Mouse (Mus musculus) lung, postnatal 36 days (tissue): ENCODE data around the gene Zfp993.
"Not testable (repeated sequence)": the region's sequence is repeated elsewhere in the genome, so short reads cannot be mapped to it uniquely, and the experiment has no call there.

Experiments used
- DNase-seq: peaks from one replicate; pipeline ENCODE4 v3.0.0; 2022; ENCODE audit warnings: mixed read lengths

Gene Zfp993

GRCm38 (mm10) chr4:146610774-146611400, at the start of gene Zfp993:
TSS of gene Zfp993 (plus strand) at chr4:146610961.
- not testable (repeated sequence) for DNase-seq

GRCm38 (mm10) chr4:146579905-146580873, 30.6 kb upstream of the Zfp993 start:
- not testable (repeated sequence) for DNase-seq

GRCm38 (mm10) chr4:146603578-146604399, 7.0 kb upstream of the Zfp993 start:
- not testable (repeated sequence) for DNase-seq

- not testable (repeated sequence) for DNase-seq
Observed at GRCm38 (mm10) chr4:146644367-146644766, 33.6 kb downstream of the Zfp993 start.

- not testable (repeated sequence) for DNase-seq
Observed at GRCm38 (mm10) chr4:146649641-146650040, 38.9 kb downstream of the Zfp993 start.

- DNase-seq = not testable (repeated sequence)
Observed at GRCm38 (mm10) chr4:146650115-146650514, 39.4 kb downstream of the Zfp993 start.

- not testable (repeated sequence) for DNase-seq
Observed at GRCm38 (mm10) chr4:146650639-146651038, 39.9 kb downstream of the Zfp993 start.
